Comparison of ENCODE assay signal across 8 mouse cellular contexts in genomic region chr3:41742278-41742934, GRCm38 (mm10). TPM values are rescaled to one million over a fixed set of nuclear protein-coding genes. Genes with fewer than 3 reads are reported as not detected.
DNase-seq lines count a peak whose midpoint lies in the region; ATAC-seq and TF ChIP-seq lines count a peak whose summit lies in the region.

Gene Sclt1 (minus strand): TSS chr3:41742514.
Gene D3Ertd751e (plus strand): TSS chr3:41742611.

- H3K79me3 ChIP-seq in C2C12 (ENCODE audit: low read depth) = no peaks in the 10 kb centered on the region

- peak; percentile 95 for TF ChIP-seq POLR2A in brain, embryonic 14.5 days (IDR thresholded peaks at IDR 0.05; ENCODE audit: borderline replicate concordance, extremely low read depth, insufficient read depth, insufficient read length, poor library complexity, severe bottlenecking)
- 0 out of 2 replicates have a peak, but pooled peaks have one; percentile 58 for TF ChIP-seq POLR2A in liver, adult 2 months (IDR thresholded peaks at IDR 0.05; ENCODE audit: extremely low read depth, insufficient read depth, low read length)
- peak; percentile 94 for TF ChIP-seq POLR2A in myocyte (IDR thresholded peaks at IDR 0.05; ENCODE audit: insufficient read length, low read depth)

- H3K27me3 ChIP-seq in C2C12 (ENCODE audit: control insufficient read depth, insufficient read depth, insufficient read length) (no peaks in the 10 kb centered on the region), myocyte (ENCODE audit: control insufficient read depth, insufficient read depth, insufficient read length) (no peaks in the 10 kb centered on the region)
- no peaks in the 10 kb centered on the region for H3K27me3 ChIP-seq in erythroblast, embryonic 14.5 days (ENCODE audit: control insufficient read depth)
- H3K27me3 ChIP-seq in heart, embryonic 11.5 days (ENCODE audit: control insufficient read depth, insufficient read depth, low read length) = no peaks in the 10 kb centered on the region
- H3K27me3 ChIP-seq in kidney, embryonic 16.5 days (ENCODE audit: insufficient read depth, low read length) = no peaks in the 10 kb centered on the region
- H3K27me3 ChIP-seq in liver, adult 2 months (ENCODE audit: control insufficient read depth, insufficient read depth, low read length) = no peaks in the 10 kb centered on the region
- H3K27me3 ChIP-seq in splenic B cell, adult 2 months (ENCODE audit: control insufficient read depth, insufficient read depth, low read length, poor library complexity, severe bottlenecking) = no peaks in the 10 kb centered on the region

- H3K36me3 ChIP-seq in C2C12 (ENCODE audit: control insufficient read depth, insufficient read depth) (no peaks in the 10 kb centered on the region), myocyte (ENCODE audit: control insufficient read depth, insufficient read depth) (no peaks in the 10 kb centered on the region)
- no peaks in the 10 kb centered on the region for H3K36me3 ChIP-seq in erythroblast, embryonic 14.5 days (ENCODE audit: control insufficient read depth)
- no peaks in the 10 kb centered on the region for H3K36me3 ChIP-seq in heart, embryonic 11.5 days (ENCODE audit: control insufficient read depth, insufficient read depth, low read length)
- no peaks in the 10 kb centered on the region for H3K36me3 ChIP-seq in kidney, embryonic 16.5 days (ENCODE audit: insufficient read depth, low read length)
- H3K36me3 ChIP-seq in liver, adult 2 months (ENCODE audit: control insufficient read depth, insufficient read depth, low read length) = 0 out of 2 replicates have a peak, but pooled peaks cover 1% of the 10 kb centered on the region
- no peaks in the 10 kb centered on the region; the same call in 1 of the 2 replicates for H3K36me3 ChIP-seq in splenic B cell, adult 2 months (ENCODE audit: control insufficient read depth, insufficient read depth, low read length, poor library complexity, severe bottlenecking)

- DNase-seq in brain, embryonic 14.5 days (ENCODE audit: low read depth) = peak; percentile 99
- peak; percentile 82 for DNase-seq in liver, adult 2 months (ENCODE audit: extremely low read depth, low read depth, low spot score)
- peak; percentile 97 for DNase-seq in splenic B cell, adult 2 months (ENCODE audit: low read depth, low spot score)

- peak within 1 kb of the TSS; percentile 83 for H3K4me2 ChIP-seq in heart, embryonic 11.5 days
- H3K4me2 ChIP-seq in kidney, embryonic 16.5 days (replicated peaks; ENCODE audit: low read depth, low read length) = peak within 1 kb of the TSS; percentile 79
- peak within 1 kb of the TSS; percentile 86 for H3K4me2 ChIP-seq in myocyte (ENCODE audit: low read depth)

- under 1% methylated on average over 61 of the region's 66 CpGs for WGBS in heart, embryonic 11.5 days (ENCODE audit: insufficient replicate concordance)
- WGBS in kidney, embryonic 16.5 days = 0% methylated on average over 66 of the region's 66 CpGs
- WGBS in liver, adult 2 months = under 1% methylated on average over 54 of the region's 66 CpGs

- H3K4me1 ChIP-seq in erythroblast, embryonic 14.5 days (ENCODE audit: control insufficient read depth) = peaks cover 27% of the 10 kb centered on the region
- peaks cover 4% of the 10 kb centered on the region; the same call in 1 of the 2 replicates for H3K4me1 ChIP-seq in heart, embryonic 11.5 days (ENCODE audit: control insufficient read depth, insufficient read depth, low read length)
- peaks cover 16% of the 10 kb centered on the region for H3K4me1 ChIP-seq in kidney, embryonic 16.5 days (ENCODE audit: insufficient read depth, low read length)
- peaks cover 4% of the 10 kb centered on the region; the same call in 1 of the 2 replicates for H3K4me1 ChIP-seq in liver, adult 2 months (ENCODE audit: control insufficient read depth, insufficient read depth, low read length)

- H3K9ac ChIP-seq in heart, embryonic 11.5 days (ENCODE audit: low read depth, low read length) = peak within 1 kb of the TSS; percentile 82
- H3K9ac ChIP-seq in kidney, embryonic 16.5 days (replicated peaks; ENCODE audit: low read length) = peak within 1 kb of the TSS; percentile 81
- H3K9ac ChIP-seq in liver, adult 2 months (ENCODE audit: low read depth, low read length) = peak within 1 kb of the TSS; percentile 86

- no peaks in the 10 kb centered on the region for H3K9me3 ChIP-seq in erythroblast, embryonic 14.5 days (ENCODE audit: control insufficient read depth, low read length)
- H3K9me3 ChIP-seq in heart, embryonic 11.5 days (replicated peaks; ENCODE audit: control insufficient read depth, low read length) = no peaks in the 10 kb centered on the region
- no peaks in the 10 kb centered on the region for H3K9me3 ChIP-seq in kidney, embryonic 16.5 days (ENCODE audit: low read length)

- H3K4me3 ChIP-seq in C2C12 (ENCODE audit: insufficient read depth, poor library complexity, severe bottlenecking) (peak within 1 kb of the TSS; percentile 62), myocyte (peak within 1 kb of the TSS; percentile 57)
- peak within 1 kb of the TSS; percentile 94 for H3K4me3 ChIP-seq in erythroblast, embryonic 14.5 days (replicated peaks)
- H3K4me3 ChIP-seq in heart, embryonic 11.5 days (ENCODE audit: low read depth, low read length) = peak within 1 kb of the TSS; percentile 75
- peak within 1 kb of the TSS; percentile 71 for H3K4me3 ChIP-seq in kidney, embryonic 16.5 days (ENCODE audit: low read length)
- H3K4me3 ChIP-seq in liver, adult 2 months (ENCODE audit: insufficient read depth, low read depth, low read length) = peak within 1 kb of the TSS; percentile 89

- peak; percentile 100 for ATAC-seq in heart, embryonic 11.5 days (replicated peaks; ENCODE audit: insufficient number of reproducible peaks, low FRiP score, low TSS enrichment)
- peak; percentile 100 for ATAC-seq in kidney, embryonic 16.5 days (ENCODE audit: low FRiP score, low TSS enrichment)

- peak within 1 kb of the TSS; percentile 95 for H3K27ac ChIP-seq in heart, embryonic 11.5 days (ENCODE audit: low read depth, low read length)
- peak within 1 kb of the TSS; percentile 95 for H3K27ac ChIP-seq in kidney, embryonic 16.5 days (ENCODE audit: low read length)
- H3K27ac ChIP-seq in liver, adult 2 months (replicated peaks; ENCODE audit: insufficient read depth, low read depth, low read length) = peak within 1 kb of the TSS; percentile 61

- H3K79me2 ChIP-seq in C2C12 (ENCODE audit: control insufficient read depth, insufficient read depth) = peaks cover 18% of the 10 kb centered on the region
- H3K79me2 ChIP-seq in liver, adult 2 months (ENCODE audit: control insufficient read depth, insufficient read depth, low read length) = no peaks in the 10 kb centered on the region
- H3K79me2 ChIP-seq in myocyte (ENCODE audit: control insufficient read depth, insufficient read depth) = no peaks in the 10 kb centered on the region

- no peak for TF ChIP-seq CTCF in C2C12 (IDR thresholded peaks at IDR 0.05; ENCODE audit: control insufficient read depth, insufficient read depth, insufficient read length)
- TF ChIP-seq CTCF in brain, embryonic 14.5 days (IDR thresholded peaks at IDR 0.05; ENCODE audit: borderline replicate concordance, extremely low read depth, insufficient read depth, insufficient read length) = 0 out of 2 replicates have a peak, but pooled peaks have one; percentile 3
- TF ChIP-seq CTCF in liver, adult 2 months (IDR thresholded peaks at IDR 0.05; ENCODE audit: low read depth, low read length) = no peak

- peak within 1 kb of the TSS; percentile 65 for H3ac ChIP-seq in C2C12 (ENCODE audit: control insufficient read depth, insufficient read length, low read depth)
- peak within 1 kb of the TSS; percentile 84 for H3ac ChIP-seq in myocyte (ENCODE audit: control insufficient read depth, insufficient read length)

TF ChIP-seq in C2C12, 6 proteins besides CTCF, POLR2A, EP300 and RAD21:
- TF ChIP-seq MYOG (IDR thresholded peaks at IDR 0.05; ENCODE audit: control insufficient read depth, extremely low read depth, insufficient read length) = no peak
- TF ChIP-seq USF1 (IDR thresholded peaks at IDR 0.05; ENCODE audit: low read depth) = peak; percentile 3

TF ChIP-seq in myocyte, 11 proteins besides CTCF, POLR2A, EP300 and RAD21:
- TF ChIP-seq CEBPB (IDR thresholded peaks at IDR 0.05; ENCODE audit: insufficient read depth, poor library complexity, severe bottlenecking) (no peak), E2F4 (IDR thresholded peaks at IDR 0.05; ENCODE audit: insufficient read depth) (peak; percentile 60), USF1 (IDR thresholded peaks at IDR 0.05; ENCODE audit: low read depth) (no peak), POLR2AphosphoS2 (IDR thresholded peaks at IDR 0.05; ENCODE audit: insufficient read length, low read depth) (peak; percentile 83), TCF12 (IDR thresholded peaks at IDR 0.05; ENCODE audit: insufficient read depth, poor library complexity, severe bottlenecking) (no peak), MAX (IDR thresholded peaks at IDR 0.05; ENCODE audit: low read depth) (no peak), TCF3 (IDR thresholded peaks at IDR 0.05; ENCODE audit: insufficient read length, low read depth) (no peak), SRF (IDR thresholded peaks at IDR 0.05; ENCODE audit: control insufficient read depth, insufficient read length, low read depth) (peak; percentile 54), REST (IDR thresholded peaks at IDR 0.05; ENCODE audit: insufficient read depth, insufficient read length) (no peak), MYOG (IDR thresholded peaks at IDR 0.05; ENCODE audit: control insufficient read depth in 1 of 3, insufficient read depth in 1 of 3, insufficient read length in 2 of 3, low read depth in 2 of 3) (peak in 1 of 3 experiments; percentile 37), MYOD1 (IDR thresholded peaks at IDR 0.05; ENCODE audit: control insufficient read depth in 1 of 3, insufficient read length in 2 of 3, low read depth in 2 of 3) (peak in 1 of 3 experiments; percentile 28)

RNA-seq across cellular contexts. Expression of gene Sclt1, which starts in this region (rescaled TPM):
- polyA plus RNA-seq in C2C12 (2012; fragmentation: generic; extraction: Trizol) (2.1 TPM), myocyte (2012; fragmentation: generic; extraction: Trizol) (1.6 TPM)
- 11.8 and 14.1 TPM in 2 replicates for polyA plus RNA-seq in brain, embryonic 14.5 days (2012; rRNA removed)
- 0.47 and 0.50 TPM in 2 replicates for polyA plus RNA-seq in erythroblast, embryonic 14.5 days (2012)
- 11.0 and 12.1 TPM in 2 replicates for polyA plus RNA-seq in heart, embryonic 11.5 days (2014; fragmentation: Nextera tagmentation; extraction: Ambion mirVana)
- 18.3 and 24.3 TPM in 2 replicates for polyA plus RNA-seq in kidney, embryonic 16.5 days (2015; fragmentation: Nextera tagmentation; extraction: Ambion mirVana)
- total RNA-seq in liver, adult 2 months (2014; rRNA removed) = 6.0 and 7.9 TPM in 2 replicates
- polyA plus RNA-seq in liver, adult 2 months (2012; rRNA removed) = 3.0 and 3.6 TPM in 2 replicates

RNA-seq across cellular contexts. Expression of gene D3Ertd751e, which starts in this region (rescaled TPM):
- polyA plus RNA-seq in C2C12 (2012; fragmentation: generic; extraction: Trizol) (0.73 TPM), myocyte (2012; fragmentation: generic; extraction: Trizol) (0.58 TPM)
- polyA plus RNA-seq in brain, embryonic 14.5 days (2012; rRNA removed) = 4.4 and 4.7 TPM in 2 replicates
- 0.06 and 0.22 TPM in 2 replicates for polyA plus RNA-seq in erythroblast, embryonic 14.5 days (2012)
- polyA plus RNA-seq in heart, embryonic 11.5 days (2014; fragmentation: Nextera tagmentation; extraction: Ambion mirVana) = 15.7 and 19.1 TPM in 2 replicates
- polyA plus RNA-seq in kidney, embryonic 16.5 days (2015; fragmentation: Nextera tagmentation; extraction: Ambion mirVana) = 15.5 and 19.2 TPM in 2 replicates
- 7.0 and 10.5 TPM in 2 replicates for total RNA-seq in liver, adult 2 months (2014; rRNA removed)
- polyA plus RNA-seq in liver, adult 2 months (2012; rRNA removed) = 0.86 and 1.1 TPM in 2 replicates

Comparison
In these comparisons a context has a peak if more than half of its experiments do, and no peak if none do; other contexts are left out.
1. Peak in every context shown above with its lines: DNase-seq, ATAC-seq, H3K4me3 ChIP-seq and H3K27ac ChIP-seq.